Mouse (Mus musculus) ovary, postnatal 10 days (tissue): ENCODE measurements around the gene AC129217.1.

Experiments
- DNase-seq: peaks from one replicate; pipeline ENCODE4 v3.0.0; 2022; ENCODE audit warnings: low spot score

Gene AC129217.1

GRCm38 (mm10) chr19:8870838-8871237, 41.3 kb downstream of the AC129217.1 start:
- DNase-seq = no peak

DNA sequence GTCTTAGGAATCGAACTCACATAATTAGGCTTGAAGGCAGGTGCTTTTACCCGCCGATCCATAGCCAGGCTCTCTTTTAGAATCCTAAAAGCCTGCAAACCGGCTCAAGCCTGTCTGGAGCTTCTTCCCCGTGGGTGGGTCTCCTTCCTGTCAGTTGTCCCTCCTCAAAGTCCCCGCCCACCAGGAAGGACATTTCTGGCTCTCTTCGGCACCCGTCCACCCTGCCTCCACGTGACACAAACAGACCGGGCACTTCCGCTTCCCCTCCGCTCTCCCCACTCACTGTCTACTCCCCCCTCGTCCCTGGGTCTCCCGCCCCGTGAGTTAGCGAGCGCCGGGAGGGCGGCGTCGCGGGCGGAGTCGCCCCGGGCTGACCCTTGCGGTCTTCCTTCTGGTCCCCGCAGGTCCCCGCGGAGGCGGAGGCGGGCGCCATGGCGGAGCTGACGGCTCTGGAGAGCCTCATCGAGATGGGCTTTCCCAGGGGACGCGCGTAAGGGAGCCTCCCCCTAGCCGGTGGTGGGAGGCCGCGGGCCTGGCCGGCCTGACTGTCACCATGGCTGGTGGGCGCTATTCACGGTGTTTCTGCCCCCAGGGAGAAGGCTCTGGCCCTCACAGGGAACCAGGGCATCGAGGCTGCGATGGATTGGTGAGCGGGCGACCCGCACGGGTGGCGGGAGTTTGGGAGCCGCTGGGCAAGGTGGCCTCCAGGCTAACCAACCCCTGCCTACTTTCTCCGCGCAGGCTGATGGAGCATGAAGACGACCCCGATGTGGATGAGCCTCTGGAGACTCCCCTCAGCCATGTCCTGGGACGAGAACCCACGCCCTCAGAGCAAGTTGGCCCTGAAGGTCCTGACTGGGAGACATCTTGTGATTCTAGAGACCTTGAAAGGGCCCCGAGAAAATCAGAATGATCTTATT, 42.0 kb downstream of the AC129217.1 start, which contains the start of gene Ubxn1:
Ubxn1 (plus strand) TSS at position 230 of the 920 bp plus-strand sequence.
- DNase-seq = peak; percentile 86

DNA sequence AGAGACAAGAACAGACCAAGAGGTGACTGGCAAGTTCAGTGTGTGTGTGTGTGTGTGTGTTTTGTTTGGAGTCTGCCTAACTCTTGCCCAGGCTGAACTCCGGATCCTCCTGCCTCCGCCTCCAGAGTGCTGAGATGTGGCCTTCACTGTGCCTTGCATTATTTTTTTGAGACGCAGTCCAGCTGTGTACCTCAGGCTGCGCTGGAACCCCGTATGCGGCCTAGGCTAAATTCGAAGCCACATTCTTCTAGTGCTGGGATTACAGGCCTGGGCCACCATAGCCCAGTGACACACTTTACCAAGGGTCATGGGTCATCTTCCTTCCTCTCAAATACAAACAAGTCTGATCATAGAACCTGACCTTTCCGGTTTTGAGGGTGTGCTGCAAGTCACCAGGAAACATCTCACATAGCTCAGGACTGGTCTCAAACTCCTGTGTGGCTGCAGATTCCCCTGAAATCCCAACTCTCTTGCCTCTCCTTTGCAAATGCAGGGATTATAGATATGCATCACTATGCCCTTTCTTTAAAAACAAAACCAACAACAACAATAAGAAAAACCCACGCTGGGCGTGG, 42.8 kb downstream of the AC129217.1 start:
- no peak for DNase-seq

DNA sequence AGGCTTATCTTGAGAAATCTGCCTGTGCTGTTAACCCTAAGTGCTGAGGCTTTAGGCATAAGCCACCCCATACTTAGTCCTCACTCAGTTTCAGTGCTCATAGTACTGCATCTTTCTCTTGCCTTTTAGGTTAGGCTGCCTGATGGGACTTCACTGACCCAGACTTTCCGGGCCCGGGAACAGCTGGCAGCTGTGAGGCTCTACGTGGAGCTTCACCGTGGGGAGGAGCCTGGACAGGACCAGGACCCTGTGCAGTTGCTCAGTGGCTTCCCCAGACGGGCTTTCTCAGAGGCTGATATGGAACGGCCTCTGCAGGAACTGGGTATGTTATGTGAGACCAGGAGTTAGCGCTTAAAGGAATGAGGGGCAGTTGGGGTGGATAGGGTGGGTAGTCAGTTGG, 45.5 kb downstream of the AC129217.1 start:
- DNase-seq = no peak

DNA sequence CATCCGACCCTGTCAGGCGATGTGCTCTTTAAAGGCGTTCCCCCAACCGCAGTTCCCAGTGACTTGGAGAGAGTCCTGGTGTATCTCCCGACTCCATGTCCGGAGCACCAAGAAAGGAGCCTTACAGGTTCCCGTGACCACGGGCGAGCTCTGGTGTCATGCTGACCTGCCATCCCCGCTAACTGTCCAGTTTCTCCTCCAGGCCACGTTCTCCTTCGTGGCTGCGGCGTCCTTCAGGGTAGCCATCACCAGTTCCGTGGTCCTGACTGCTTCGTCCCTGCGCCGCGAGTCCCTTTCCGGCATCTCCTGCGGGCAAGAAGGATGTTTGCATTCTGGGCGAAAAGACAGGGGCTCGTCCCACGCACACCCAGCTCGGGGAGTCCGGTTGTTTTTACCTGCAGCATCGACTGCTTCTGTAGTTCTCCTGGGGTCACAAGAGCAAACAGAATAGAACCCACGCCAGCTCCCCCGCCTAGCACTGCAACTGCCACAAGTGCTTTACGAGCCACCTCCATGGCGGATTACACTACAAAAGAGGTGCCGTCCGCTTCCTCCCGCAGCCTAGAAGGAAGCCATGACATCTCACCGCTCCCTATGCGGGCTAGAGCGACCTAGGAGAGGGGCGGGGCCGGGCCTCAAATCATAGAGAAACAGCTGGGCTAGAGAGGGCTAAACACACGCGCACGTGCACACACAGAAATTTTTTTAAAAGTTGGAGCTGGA, 50.9 kb downstream of the AC129217.1 start, which contains the start of gene Uqcc3:
Uqcc3 (minus strand) TSS at position 613 of the 723 bp plus-strand sequence.
- DNase-seq = peak; percentile 76

DNA sequence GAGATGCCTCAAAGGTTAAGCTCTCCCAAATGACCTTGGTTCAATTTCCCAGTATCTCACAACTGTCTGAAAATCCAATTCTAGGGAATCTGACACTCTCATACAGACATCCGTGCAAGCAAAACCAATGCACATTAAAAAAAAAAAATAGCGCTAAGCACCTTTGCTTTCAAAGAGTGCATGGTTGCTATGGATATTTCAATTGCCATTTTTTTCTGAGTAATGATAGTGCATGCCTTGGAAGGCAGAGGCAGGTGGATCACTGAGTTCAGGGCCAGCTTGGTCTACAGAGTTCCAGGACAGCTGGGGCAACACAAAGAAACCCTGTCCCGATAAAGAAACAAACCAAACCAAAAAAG, 51.4 kb downstream of the AC129217.1 start:
- no peak for DNase-seq

DNA sequence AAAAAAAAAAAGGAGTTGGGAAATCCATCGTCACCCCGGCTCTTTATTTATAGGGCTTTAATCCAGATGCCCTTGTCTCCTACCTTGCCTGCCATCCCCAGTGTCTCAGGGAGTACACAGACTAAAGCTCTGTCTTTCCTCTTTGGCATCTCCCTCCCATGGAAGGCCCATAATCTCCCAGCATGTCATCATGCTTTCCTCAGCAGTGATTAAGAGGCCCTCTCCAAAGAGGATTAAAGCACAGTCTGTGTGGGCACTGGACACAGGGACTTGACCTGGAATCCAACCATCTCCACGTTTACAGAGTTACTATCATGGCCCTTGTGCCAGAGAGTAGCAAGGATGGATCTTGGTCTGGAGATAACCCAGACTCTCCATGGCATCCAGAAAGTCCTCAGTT, 54.0 kb downstream of the AC129217.1 start, which contains the start of the genes Lbhd1 and Gm49403:
Lbhd1 (plus strand) TSS at position 117 of the 400 bp plus-strand sequence.
Gm49403 (plus strand) TSS at position 315 of the 400 bp plus-strand sequence.
- DNase-seq = no peak

GRCm38 (mm10) chr19:8886916-8887584, 57.5 kb downstream of the AC129217.1 start:
- no peak for DNase-seq

DNA sequence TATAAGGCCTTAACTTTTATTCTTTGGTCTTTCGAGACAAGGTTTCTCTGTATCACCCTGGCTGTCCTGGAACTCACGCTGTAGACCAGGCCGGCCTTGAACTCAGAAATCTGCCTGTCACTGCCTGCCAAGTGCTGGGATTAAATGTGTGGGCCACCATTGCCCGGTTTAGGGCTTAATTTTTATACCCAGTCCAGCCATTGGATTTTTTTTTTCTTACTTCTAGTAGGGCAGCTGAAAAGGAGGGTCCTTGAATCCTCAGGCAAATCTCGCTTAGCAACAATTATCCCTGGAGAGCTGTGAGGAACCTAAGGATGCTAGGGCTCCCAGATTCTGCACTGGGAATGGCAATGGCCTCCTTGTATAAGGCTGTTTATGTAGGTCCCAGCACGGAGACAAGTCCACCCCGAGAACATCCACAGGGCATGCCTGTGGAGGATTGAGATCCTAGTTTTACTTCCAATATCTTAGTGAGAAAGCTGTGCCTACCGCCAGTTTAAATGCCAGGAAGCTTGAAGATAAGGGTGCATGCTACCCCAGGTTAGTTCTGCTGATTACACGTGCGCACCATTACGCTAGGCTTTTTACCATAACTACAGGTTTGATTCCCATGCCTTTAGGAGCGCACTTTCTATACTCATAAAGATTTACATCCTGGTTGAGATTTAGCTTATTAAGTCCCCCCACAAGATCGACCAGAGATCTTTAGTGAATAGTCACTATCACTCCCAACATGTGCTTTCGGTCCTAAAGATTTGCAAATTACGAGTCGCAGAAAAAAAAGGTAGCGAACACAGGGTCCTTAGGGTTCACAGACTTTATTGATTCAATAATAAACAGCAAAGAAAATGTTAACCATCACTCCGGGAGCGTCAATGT, 58.3 kb downstream of the AC129217.1 start:
- no peak for DNase-seq

DNA sequence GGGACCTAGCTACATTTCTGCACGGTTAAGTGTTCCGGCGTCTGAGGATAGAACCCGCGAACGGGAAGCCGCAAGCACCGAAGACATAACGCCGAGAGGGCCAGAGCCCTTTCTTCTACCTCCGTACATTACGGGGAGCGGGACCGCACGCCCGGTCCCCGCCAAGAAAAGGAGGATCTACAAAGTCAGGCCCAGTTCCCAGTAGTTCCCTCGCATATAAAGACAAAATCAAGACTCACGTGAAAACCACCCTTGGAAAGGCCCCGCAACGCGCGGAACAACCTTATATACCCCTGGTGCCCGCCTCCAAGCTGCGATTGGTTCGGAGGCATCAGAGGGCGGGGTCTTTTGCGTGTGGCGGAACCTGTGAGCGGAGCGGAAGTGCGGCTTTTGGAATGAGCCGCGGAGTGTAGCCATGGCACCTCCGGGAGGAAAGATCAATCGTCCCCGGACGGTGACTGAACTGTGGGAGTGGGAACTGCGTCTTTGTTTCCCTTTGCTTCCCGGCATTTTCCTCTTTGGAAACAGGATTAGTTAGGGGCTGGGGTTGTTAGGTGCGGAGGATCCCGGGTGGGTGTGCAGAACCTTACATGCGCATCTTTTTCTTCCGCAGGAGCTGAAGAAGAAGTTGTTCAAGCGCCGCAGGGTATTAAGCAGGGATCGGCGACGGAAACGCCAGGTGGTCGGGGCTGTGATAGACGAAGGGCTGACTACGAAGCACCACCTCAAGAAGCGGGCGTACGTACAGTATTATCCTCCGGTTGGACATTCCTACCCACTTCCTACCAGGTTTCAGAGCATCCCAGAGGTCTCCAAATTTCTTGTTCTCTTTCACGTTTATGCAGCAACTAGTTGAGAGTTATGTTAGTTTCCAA, 59.2 kb downstream of the AC129217.1 start, which contains the start of the genes 1810009A15Rik and Gm49416:
1810009A15Rik (plus strand) TSS at position 343 of the 875 bp plus-strand sequence.
Gm49416 (plus strand) TSS at position 416 of the 875 bp plus-strand sequence.
- peak; percentile 90 for DNase-seq
